Mouse (Mus musculus): ENCODE measurements around the gene Lnx2.

DNA sequence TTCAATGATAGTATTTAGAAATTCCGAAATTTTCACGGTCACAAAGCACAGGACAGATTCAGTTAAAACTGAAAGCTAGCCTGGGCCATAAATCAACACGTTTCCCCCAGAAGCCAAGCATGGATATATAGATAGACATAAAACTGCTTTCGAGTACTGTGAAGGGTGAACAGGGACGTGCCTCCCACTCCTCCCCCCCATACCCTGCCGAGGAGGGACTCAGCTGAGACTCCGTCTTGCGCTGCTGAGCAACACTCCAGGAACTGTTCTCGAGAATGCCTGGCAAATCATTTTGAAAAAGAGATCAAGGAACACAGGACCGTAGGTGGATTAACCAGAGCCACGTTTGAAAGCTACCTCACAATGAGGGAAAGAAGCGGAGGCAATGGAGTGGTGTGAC is 42.1 kb downstream of the Lnx2 start:
- TF ChIP-seq CTCF (IDR thresholded peaks at IDR 0.05; ENCODE audit: control insufficient read depth, insufficient read depth, insufficient read length) (no peak), MYOG (IDR thresholded peaks at IDR 0.05; ENCODE audit: control insufficient read depth, extremely low read depth, insufficient read length) (no peak), MAX (IDR thresholded peaks at IDR 0.05) (no peak)

Data from C2C12 (cell line).